In the genomic region with DNA sequence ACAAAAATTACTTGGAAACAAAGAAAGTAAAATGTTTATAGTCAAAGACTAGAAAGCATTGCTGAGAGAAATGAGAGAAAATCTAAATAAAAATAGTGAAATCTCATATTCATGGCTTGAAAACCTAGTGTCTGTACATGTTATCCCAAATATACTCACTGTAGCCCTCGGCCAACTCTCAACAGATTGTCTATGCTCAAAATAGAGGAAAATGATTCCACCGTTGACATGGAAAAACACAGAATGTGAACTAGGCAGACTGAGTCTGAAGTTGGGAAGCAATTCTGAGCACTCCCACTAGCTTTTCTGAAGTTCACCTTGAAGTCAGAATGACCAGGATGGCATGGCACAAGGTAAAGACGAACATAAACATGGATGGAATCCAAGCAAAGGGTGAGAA, we compare ENCODE assay signal across 20 mouse cellular contexts.
DNase-seq lines count a peak whose midpoint lies in the region; ATAC-seq and TF ChIP-seq lines count a peak whose summit lies in the region.
"Had no signal": no experiment of that assay in that cellular context is flagged by ENCODE, and none has a peak within 500 bp of the region (broad histone marks: within the 10 kb centered on the region; RNA-seq: fewer than 3 reads in every experiment).

No protein-coding gene starts in this region.

- no peak for TF ChIP-seq POLR2A in lung, adult 2 months (IDR thresholded peaks at IDR 0.05; ENCODE audit: borderline replicate concordance, extremely low read depth, low read depth, low read length)

- ATAC-seq in frontal cortex, adult (ENCODE audit: low TSS enrichment): peak; percentile 75; the same call in 1 of the 2 replicates
- ATAC-seq: forebrain, embryonic 13.5 days; hindbrain, embryonic 16.5 days; inflammation-experienced regulatory T-cells, adult 6 months; intestine, postnatal 0 days had no signal

- H3K4me1 ChIP-seq in lung, adult 2 months (ENCODE audit: control insufficient read depth, insufficient read depth, low read length): no peaks in the 10 kb centered on the region
- H3K4me1 ChIP-seq: embryonic facial prominence, embryonic 13.5 days; forebrain, embryonic 13.5 days; heart, embryonic 13.5 days; hindbrain, embryonic 12.5 days had no signal

- TF ChIP-seq CTCF in lung, adult 2 months (IDR thresholded peaks at IDR 0.05; ENCODE audit: insufficient read depth, low read length): no peak

- H3K4me3 ChIP-seq in lung, adult 2 months (replicated peaks; ENCODE audit: extremely low read depth, low read depth, low read length): no peak overlapping the region
- H3K4me3 ChIP-seq: embryonic facial prominence, embryonic 13.5 days; forebrain, embryonic 13.5 days; gastrocnemius, adult 2 months; heart, embryonic 13.5 days; hindbrain, embryonic 12.5 days had no signal

- 63% methylated on average over 3 of the region's 3 CpGs for WGBS in lung, adult 2 months

- DNase-seq in frontal cortex, postnatal 25 days (ENCODE audit: low spot score in 2 of 2): no peak
- peak; percentile 43 for DNase-seq in layer of hippocampus, adult 9-11 months
- DNase-seq in layer of hippocampus, adult 8-10 months (ENCODE audit: low spot score in 2 of 2): no peak
- DNase-seq in brain, embryonic 18.5 days (ENCODE audit: low read depth, low spot score): peak; percentile 8
- DNase-seq in telencephalon, adult 2 months (ENCODE audit: low read depth, low spot score): peak; percentile 77
- DNase-seq in lung, adult 2 months: no peak
- DNase-seq: adrenal gland, adult 8-10 months; adrenal gland, postnatal 36 days; cerebellum, adult 11-12 months; gastrocnemius, adult 2 months; gastrocnemius, postnatal 25 days; heart, postnatal 4 days had no signal

Comparison
In these comparisons a context has a peak if more than half of its experiments do, and no peak if none do; other contexts are left out.
1. DNase-seq: peak in layer of hippocampus, adult 9-11 months (single experiment), brain, embryonic 18.5 days (single experiment) and telencephalon, adult 2 months (single experiment); none in frontal cortex, postnatal 25 days (0 of 2), layer of hippocampus, adult 8-10 months (0 of 2) and lung, adult 2 months (single experiment).